Mouse (Mus musculus) heart, adult 9 months (tissue): Measurements from ENCODE around the gene Pnkd.

Experiments used
- DNase-seq, 2 experiments: peaks; one replicate each; pipeline ENCODE4 v3.0.0; 2022; ENCODE audit warnings: low spot score in 2 of 2

The Pnkd gene

DNA sequence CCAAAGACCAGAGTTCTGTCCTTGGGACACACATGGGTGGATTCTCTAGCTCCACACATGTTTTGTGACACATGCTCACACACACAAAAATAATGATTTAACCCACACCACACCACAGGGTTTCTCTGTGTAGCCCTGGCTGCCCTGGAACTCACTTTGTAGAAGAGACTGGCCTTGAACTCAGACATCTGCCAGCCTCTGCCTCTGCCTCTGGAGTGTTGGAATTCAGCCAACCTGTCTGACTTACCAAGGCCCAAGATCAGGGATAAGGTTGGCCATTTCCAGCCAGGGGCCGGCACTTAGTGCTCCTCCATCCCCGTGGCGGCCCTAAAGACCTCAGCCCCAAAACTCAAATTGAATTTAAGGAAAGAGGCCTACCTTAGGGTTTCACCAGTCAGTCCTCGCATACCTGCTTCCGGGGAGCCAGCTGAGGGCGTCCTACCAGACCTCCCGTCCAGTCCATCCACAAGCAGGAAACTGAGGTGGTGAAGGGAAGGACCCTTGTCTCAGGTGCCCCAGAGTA lies 103.7 kb downstream of the Pnkd start:
- DNase-seq = no peak

DNA sequence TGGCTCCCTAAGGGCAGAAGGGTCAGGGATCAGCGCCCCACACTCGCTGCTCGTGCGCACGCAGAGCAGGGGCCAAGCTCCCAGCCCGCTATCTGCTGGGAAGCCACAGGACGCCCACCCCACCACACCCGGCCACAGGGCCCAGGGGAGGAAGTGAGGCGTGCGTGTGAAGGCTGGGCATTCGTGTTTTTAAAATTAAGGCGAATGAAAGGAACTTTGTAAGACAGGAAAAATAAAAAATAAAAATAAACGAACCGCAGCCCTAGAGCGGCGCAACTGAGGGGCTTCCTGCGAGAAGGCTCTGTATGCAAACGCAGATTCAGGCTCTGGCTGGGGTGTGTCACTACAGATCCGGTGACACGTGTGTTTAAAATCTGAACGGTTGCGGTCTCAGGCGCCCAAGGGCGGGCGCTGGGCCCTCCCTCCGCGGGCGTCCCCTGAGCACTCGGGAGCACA lies 105.1 kb downstream of the Pnkd start:
- peak; percentile 54 to 65 for DNase-seq

DNA sequence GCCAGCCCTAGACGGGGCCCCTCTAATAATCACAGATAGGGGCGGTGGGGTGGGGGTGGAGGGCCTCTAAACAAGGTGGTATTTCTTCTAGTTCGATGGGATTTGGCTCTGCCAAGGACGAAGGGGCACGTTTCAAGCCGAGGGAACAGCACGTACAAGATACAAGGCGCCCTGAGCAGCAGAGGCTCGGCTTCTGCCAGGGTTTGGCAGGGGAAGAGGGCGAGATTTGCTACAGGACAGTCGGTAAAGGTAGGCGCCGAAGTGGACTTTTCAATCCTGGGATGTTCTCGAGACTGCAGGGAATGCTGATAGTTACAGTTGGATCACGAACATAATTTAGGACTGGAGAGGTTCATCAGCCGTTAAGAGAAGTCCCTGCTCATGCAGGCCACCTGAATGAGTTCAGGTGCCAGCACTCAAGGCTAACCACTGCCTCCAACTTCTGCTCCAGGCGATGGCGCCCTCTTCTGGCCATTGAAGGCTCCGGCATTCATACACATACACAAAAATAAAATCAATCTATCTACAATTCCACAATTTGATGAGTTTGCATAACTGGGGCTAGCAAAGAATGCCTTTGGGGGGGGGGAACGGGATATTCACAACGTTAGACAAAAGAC lies 105.7 kb downstream of the Pnkd start:
- DNase-seq = peak; percentile 53 to 72

DNA sequence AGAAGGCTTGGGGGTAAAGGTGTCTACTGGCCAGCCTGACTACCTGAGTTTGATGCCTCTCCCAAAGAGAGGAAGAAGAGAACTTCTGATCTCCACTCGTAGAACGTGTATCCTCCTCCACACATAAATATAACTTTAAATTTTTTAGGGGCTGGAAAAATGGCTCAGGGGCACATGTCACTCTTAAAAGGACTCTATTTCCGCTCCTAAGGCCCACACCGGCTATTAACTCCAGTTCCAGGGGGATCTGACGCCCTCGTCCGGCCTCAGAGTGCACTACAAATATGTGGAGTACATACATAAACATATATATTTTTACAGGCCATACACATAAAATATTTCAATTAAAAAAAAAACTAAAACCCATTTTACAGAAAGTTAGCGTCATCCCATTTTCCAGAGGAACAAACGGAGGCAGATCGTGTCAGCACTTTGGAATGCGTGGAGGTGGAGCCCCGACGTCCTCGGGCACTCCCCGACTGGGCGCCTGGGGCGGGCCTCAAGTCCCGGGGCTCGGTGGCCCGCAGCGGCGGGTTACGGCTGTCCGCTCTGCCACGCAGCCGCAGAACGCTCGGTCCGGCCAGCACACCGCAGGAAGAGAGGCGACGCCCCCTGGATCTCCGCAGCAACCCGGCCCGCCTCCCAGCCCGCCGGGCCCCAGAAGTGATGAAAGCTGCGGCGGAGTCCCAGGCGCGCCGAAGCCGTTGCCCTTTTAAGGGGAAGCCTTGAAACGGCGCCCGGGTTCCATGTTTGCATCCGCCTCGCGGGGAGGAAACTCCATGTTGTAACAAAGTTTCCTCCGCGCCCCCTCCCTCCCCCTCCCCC lies 106.4 kb downstream of the Pnkd start, which contains the start of gene Ctdsp1:
Gene Ctdsp1, plus strand, starts transcription at position 586 of the 825 bp plus-strand sequence.
- DNase-seq = peak; percentile 99

DNA sequence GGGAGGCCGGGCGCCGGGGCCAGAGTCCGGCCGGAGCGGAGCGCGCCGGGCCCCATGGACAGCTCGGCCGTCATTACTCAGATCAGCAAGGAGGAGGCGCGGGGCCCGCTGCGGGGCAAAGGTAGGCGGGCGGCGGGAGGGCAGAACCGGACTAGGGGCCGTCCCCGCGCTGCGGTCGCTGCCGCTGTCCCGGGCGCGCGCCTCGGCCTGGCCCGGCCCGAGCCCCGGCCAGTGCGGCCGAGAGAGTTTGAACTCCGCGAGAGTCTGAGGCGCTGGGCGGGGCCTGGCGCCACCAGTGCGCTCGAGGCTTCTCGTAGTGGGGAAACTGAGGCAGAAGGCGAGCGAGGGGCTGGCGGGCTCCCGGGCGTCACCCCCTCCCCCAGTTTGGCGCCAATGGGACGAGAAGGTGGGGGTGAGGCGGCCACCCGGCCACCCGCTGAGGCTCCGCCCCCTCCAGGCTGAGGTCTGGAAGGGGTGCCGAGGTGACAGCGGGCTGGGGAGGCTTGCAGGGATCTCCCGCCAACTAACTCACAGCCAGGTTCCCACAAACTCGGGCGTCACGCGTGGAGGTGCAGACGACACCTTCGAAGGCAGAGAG lies 107.2 kb downstream of the Pnkd start:
- peak; percentile 85 for DNase-seq

DNA sequence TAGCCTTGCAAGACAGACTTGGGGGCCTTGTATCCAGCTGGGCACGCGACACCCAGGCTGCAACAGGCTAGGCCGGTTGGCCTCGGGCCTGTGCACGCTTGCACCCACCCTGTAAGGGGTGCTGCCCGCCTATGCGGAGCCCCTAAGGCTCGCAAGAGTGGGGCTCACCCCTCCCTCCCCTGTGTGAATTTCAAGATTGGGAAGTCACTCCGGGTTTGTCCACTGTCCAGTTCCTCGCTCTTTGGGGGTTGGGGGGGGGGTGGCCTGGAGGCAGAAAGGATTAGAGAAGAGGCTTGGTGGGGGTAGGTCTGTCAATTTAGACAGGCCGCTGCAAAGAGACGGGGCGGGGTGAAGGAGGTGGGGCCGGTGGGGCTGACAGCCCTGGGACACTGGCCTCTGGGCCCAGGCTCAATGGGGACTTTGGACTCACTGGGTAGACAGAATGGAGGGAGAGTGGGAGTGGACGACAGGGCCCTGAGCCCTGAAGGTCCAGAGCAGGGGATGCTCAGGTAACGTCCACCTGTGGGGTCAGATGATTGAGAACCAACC lies 107.8 kb downstream of the Pnkd start:
- no peak for DNase-seq

DNA sequence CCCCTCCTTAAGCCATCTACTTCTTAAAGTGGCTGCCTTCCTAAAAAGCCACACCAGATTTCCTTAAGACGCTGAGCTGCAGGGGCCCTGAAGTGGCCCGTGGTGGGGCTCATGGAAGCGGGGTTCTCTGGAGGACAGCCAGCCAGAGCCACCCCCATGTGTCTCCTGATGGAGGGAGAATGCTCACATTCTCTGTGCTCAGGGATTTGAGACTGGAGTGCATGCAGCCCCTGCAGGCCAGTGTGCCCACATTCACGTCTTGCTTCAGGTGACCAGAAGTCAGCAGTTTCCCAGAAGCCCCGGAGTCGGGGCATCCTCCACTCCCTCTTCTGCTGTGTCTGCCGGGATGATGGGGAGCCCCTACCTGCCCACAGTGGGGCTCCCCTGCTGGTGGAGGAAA lies 108.3 kb downstream of the Pnkd start:
- no peak for DNase-seq

DNA sequence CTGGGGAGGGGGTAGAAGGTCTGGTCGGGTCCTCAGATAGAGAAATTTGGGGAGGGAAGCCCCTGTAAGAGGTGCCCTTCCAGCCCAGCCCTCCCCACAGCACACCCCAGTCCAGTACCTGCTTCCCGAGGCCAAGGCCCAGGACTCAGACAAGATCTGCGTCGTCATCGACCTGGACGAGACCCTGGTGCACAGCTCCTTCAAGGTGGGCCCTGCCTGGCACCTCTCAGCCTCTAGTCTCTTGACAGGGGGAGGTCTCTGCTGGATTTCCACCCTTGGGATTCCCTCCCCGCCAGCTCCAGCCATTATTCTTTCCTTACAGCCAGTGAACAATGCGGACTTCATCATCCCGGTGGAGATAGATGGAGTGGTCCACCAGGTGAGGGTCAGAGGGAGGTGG lies 109.0 kb downstream of the Pnkd start:
- DNase-seq = no peak

DNA sequence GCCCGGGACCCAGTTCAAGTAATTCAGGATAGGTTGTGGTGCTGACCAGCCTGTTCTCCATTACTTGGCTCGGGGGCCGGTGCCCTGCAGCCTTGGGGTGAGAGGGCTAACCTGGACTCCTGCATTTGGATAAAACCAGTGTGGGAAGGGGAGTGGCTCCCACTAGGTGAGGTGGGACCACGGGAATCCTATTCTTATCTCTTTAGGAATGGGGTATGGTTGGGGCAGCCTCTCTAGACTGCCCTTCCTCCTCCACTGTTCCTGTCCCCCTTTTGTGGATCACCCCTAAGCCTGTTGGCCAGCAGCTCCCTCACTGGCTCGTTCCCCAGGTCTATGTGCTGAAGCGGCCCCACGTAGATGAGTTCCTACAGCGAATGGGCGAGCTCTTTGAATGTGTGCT lies 109.6 kb downstream of the Pnkd start:
- DNase-seq = no peak

DNA sequence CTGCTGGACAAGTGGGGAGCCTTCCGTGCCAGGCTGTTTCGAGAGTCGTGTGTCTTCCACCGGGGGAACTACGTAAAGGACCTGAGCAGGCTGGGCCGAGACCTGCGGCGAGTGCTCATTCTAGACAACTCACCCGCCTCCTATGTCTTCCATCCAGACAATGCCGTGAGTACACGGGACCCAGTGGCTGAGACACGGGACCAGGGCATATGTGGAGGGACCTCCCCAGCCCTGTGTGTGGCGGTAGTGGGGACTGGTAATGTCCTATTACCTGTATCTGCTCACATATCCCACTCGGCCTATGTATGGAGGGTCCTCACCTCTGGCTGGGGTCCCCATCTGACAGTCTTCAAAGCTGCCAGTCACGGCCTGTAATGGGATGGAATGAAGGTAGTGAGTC lies 110.1 kb downstream of the Pnkd start:
- DNase-seq = no peak

DNA sequence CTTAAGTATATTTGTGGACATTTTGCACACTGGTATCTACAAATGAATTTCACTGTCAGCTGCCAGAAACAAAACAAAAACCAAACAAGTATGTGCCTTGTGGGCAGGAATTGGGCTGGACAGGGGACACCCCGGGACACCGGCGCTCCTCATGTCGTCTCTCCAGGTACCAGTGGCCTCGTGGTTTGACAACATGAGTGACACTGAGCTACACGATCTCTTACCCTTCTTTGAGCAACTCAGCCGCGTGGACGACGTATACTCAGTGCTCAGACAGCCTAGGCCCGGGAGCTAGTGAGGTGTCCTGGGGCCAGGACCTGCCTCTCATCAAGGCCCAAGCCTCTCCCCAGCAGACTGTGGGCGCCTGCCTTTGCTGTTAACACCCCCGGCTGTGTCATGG lies 110.6 kb downstream of the Pnkd start:
- DNase-seq = no peak

DNA sequence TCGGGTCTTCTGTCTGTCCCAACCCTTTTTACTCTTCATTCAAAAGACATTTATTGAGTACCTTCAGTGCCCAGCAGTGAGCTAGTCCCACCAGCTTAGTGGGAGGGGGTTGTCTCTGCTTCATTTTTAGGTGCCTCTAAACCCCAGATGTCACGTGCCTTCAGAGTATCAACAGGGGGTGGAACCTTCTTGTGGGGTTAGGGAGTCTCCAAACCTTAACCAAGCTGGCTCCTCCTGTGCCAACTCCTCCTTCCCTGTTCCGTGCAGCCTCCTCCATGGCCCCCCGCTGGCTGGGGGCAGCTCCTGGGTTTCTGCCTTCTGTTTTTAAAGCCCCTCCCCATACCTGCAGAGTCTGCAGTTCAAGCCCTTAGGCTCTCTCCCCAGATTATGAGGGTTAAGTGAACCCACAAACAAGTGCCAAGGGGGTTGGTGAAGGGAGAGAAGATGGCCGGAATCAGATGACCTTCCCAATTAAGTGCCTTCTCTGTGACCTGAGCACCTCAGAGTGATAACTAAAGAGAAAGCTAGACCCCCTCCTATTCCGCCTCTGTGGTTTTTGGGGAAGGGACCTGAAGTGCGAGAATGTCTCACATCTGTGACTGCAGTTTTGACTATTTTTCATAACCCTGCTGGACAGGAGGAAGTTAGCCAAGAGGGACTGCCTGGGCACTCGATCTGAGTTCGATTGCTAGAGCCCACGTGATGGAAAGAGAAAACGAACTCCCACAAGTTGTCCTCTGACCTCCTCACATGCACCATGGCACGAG lies 111.9 kb downstream of the Pnkd start:
- peak; percentile 64 to 67 for DNase-seq

DNA sequence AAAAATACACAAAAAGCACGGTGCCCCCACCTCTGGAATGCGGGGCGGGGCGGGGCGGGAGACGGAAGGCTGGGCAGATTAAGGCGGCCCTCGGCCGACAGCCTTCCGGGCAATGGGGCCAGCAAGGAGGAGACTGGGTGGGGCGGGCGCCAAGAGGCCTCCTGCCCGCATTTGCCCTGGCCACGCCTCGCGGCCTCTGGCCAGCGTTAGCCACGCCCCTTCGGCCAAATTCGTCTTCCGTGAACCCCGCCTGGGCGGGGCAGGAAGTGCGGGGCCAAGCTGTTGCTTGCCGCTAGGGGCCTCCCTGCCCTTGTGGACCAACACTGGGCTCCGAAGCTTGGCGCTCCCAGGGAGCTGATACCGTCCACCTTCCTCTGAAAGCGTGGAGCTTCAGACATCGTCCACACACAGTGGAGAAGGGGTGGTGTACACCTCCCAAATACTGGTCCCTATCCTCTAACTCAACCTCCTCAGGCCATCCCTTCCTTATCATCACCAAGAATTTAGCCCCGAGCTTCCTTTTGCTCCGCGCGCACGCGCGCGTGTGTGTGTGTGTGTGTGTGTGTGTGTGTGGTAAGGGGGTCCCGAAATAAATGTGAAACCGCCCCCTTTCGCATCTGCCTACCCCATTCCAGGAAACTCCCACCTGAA lies 112.7 kb downstream of the Pnkd start:
- DNase-seq = peak; percentile 98 to 99

DNA sequence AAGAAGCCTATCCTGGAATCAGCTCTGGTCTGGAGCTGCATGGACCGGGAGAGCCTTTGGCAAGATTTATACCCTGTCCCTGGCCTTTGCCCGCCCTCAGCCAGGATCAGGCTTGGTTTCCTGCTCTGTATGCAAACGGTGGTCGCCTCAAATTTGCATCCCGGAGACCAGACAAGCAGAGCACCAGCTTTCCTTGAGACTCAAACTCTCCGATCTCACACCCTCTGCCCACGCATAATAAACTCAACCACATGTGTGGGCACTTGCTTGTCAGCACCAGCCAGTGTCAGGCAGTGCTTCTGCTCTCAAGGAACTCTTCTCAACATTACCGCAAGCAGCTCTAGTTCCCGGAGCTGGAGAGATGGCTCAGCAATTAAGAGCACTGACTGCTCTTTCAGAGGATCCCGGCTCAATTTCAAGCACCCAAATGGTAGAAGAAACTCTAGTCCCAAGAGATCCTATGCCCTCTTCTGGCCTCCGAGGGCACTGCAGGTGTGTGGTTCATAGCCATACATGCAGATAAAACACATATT lies 113.3 kb downstream of the Pnkd start:
- DNase-seq = peak; percentile 71 to 76

DNA sequence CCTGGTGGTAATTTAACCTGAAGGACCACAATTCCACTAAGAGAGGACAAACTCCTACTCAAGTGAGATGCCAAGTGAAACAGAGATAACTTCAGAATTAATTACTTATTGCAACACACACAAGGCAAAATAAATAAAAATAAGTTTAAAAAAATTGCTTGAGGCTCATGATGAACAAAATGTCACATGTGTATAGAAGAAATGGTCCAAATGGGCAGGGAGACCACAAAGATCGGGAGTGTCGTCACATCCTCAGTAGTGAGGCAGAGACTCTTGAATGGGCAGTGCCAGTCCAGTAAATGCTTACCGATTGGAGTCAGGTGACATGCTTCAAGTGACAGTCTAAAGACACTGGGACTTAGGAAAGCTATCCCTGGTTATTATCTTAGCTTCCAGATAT lies 115.8 kb downstream of the Pnkd start:
- DNase-seq = no peak

DNA sequence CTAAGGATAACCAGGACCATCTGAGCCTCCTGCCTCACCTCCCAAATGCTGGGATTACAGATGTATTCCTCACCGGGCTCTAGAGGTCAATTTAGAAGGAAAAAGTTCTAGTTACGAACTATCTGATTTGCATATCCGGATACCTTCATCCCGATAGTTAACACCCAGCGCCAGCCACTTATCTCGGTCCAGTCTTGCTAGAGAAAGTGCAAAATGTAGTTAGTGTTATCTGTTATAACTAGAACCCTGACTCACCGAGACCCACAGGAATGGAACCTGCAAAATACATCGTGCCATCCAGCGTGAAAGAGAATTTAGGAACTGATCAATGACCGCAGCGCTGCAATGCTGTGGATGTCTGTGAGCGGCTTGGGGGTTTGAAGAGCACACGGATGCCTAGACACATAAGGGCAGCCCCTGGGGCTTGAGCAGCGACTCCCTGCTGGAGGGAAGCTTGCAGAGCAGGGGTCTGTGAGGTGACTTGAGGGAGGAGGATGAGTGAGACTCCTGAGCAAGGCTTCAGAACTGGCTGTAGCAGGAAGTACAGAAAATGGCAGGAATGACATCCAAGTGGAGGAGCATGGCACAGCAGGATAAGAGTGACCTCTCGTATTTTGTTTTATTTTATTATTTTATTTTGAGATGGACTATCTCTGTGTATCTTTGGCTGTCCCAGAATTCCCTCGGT lies 116.4 kb downstream of the Pnkd start:
- no peak for DNase-seq
